Mouse (Mus musculus) mouse embryonic stem cell (cell line): ENCODE results near the gene Agtr2.
"Not testable (repeated sequence)": the region's sequence is repeated elsewhere in the genome, so short reads cannot be mapped to it uniquely, and the experiment has no call there.

Experiments
- in situ Hi-C, 2 experiments: fragments of 300-500 bp; cut with MboI; formaldehyde crosslinking; loops; 1 replicate in 1 of 2; 3 replicates in 1 of 2; pipeline ENCODE4 v1.14.3; 2019 to 2020; ENCODE audit warnings: low sequenced_read_pairs in 2 of 2, low pct_unique_long_range_greater_than_20kb in 1 of 2, mixed read lengths in 1 of 2; ENCODE audit not compliant: unreplicated experiment in 1 of 2

Agtr2 gene

GRCm38 (mm10) chrX:21484414-21484813 is at the start of gene Agtr2:
TSS of gene Agtr2 (plus strand) at chrX:21484544.
- in situ Hi-C loops: no loop called here

GRCm38 (mm10) chrX:21452519-21452918 is 31.8 kb upstream of the Agtr2 start:
- in situ Hi-C loops: no loop called here

GRCm38 (mm10) chrX:21488111-21488510 is 3.8 kb downstream of the Agtr2 start:
- in situ Hi-C loops: no loop called here

- in situ Hi-C loops: no loop called here
Observed at GRCm38 (mm10) chrX:21500242-21500641, 15.9 kb downstream of the Agtr2 start.

- in situ Hi-C loops: not testable (repeated sequence)
Observed at GRCm38 (mm10) chrX:21507333-21507732, 23.0 kb downstream of the Agtr2 start.

GRCm38 (mm10) chrX:21522590-21522989 is 38.2 kb downstream of the Agtr2 start:
- in situ Hi-C loops: no loop called here
